Mouse (Mus musculus) neural tube, embryonic 14.5 days (tissue): ENCODE measurements at regions not wholly inside any gene's neighbourhood (a gene's known extent, or its start where the extent isn't known, plus 50 kb on each side); places are given as distances from the start of the nearest gene placed in this dataset.

Experiments
- ATAC-seq: fragments of 200-750 bp; cut with Nextera tagmentation; 2 replicates; pipeline ENCODE4 v1.8.0; 2017; ENCODE audit warnings: low read depth, mild to moderate bottlenecking, moderate TSS enrichment, moderate library complexity
- H3K27ac ChIP-seq: fragments of 300-500 bp; sonication (generic); 2 replicates; pipeline ENCODE4 v1.5.1; 2014; ENCODE audit warnings: low read depth, mild to moderate bottlenecking, control low read depth, low read length, moderate library complexity, mixed read lengths
- H3K27me3 ChIP-seq: fragments of 300-500 bp; sonication (generic); 2 replicates; pipeline ENCODE4 v1.6.1; 2014; ENCODE audit warnings: low read length; ENCODE audit not compliant: control insufficient read depth, insufficient read depth
- H3K36me3 ChIP-seq: fragments of 300-500 bp; sonication (generic); 2 replicates; pipeline ENCODE4 v1.6.1; 2014; ENCODE audit warnings: low read length, mixed read lengths; ENCODE audit not compliant: control insufficient read depth, insufficient read depth
- H3K4me1 ChIP-seq: fragments of 300-500 bp; sonication (generic); 2 replicates; pipeline ENCODE4 v1.6.1; 2014; ENCODE audit warnings: low read length; ENCODE audit not compliant: control insufficient read depth, insufficient read depth
- H3K4me2 ChIP-seq: fragments of 300-500 bp; sonication (generic); 2 replicates; pipeline ENCODE4 v1.6.1; 2014; ENCODE audit warnings: mild to moderate bottlenecking, low read depth, low read length, control low read depth
- H3K4me3 ChIP-seq: fragments of 300-500 bp; sonication (generic); 2 replicates; pipeline ENCODE4 v1.5.1; 2014; ENCODE audit warnings: low read depth, low read length, control low read depth, mixed read lengths
- H3K9ac ChIP-seq: fragments of 300-500 bp; sonication (generic); replicated peaks from 2 replicates; pipeline ENCODE4 v1.6.1; 2014; ENCODE audit warnings: low read depth, mild to moderate bottlenecking, control low read depth, low read length, mixed read lengths
- H3K9me3 ChIP-seq: fragments of 300-500 bp; sonication (generic); 2 replicates; pipeline ENCODE4 v1.6.1; 2016; ENCODE audit warnings: low read length; ENCODE audit not compliant: control insufficient read depth
- WGBS: fragments of 180-500 bp; shearing (Covaris S2); extraction: QIAGEN DNeasy Blood & Tissue Kit; methylation state at CpG from one replicate; pipeline ENCODE4 v1.1.7; 2014; 5-methylcytosine and 5-hydroxymethylcytosine counted together

GRCm38 (mm10) chr10:37377258-37378001 is 238.7 kb upstream of the Marcks start:
- H3K27me3 ChIP-seq: no peaks in the 10 kb centered on the region
- H3K4me3 ChIP-seq: no peak overlapping the region
- no peaks in the 10 kb centered on the region for H3K9me3 ChIP-seq
- 76% methylated on average over 1 of the region's 1 CpGs for WGBS
- no peaks in the 10 kb centered on the region for H3K4me1 ChIP-seq
- peak; percentile 12; the same call in 1 of the 2 replicates for ATAC-seq
- H3K27ac ChIP-seq: no peak overlapping the region
- no peak overlapping the region for H3K9ac ChIP-seq
- H3K4me2 ChIP-seq: no peak overlapping the region
- no peaks in the 10 kb centered on the region for H3K36me3 ChIP-seq

DNA sequence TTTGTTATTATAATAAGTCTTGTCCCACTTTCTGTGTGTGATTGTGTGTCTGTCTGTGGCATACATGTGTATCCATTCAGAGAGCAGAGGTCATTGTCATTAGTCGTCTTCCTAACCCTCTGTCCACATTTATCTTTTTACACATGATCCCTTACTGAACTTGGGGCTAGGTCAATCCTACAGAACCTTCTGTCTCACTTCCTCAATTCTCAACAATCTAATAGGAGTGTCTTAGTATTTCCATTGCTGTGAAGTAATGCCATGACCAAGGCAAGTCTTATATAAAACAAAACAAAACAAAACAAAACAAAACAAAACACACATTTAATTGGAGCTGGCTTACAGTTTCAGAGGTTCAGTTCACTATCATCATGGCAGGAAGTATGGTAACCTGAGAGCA is 237.5 kb upstream of the Marcks start:
- no peak overlapping the region for H3K4me3 ChIP-seq
- no peaks in the 10 kb centered on the region for H3K9me3 ChIP-seq
- no peak overlapping the region for H3K4me2 ChIP-seq
- H3K36me3 ChIP-seq: no peaks in the 10 kb centered on the region
- no peaks in the 10 kb centered on the region for H3K27me3 ChIP-seq
- 86% methylated on average over 1 of the region's 1 CpGs for WGBS
- H3K9ac ChIP-seq: no peak overlapping the region
- no peaks in the 10 kb centered on the region for H3K4me1 ChIP-seq
- no peak overlapping the region for H3K27ac ChIP-seq
- ATAC-seq: no peak

- H3K27me3 ChIP-seq: no peaks in the 10 kb centered on the region
- no peaks in the 10 kb centered on the region for H3K9me3 ChIP-seq
- 96% methylated on average over 1 of the region's 1 CpGs for WGBS
These were observed 236.9 kb upstream of the Marcks start for GRCm38 (mm10) chr10:37375648-37376047.

GRCm38 (mm10) chr10:37368997-37369679 is 230.4 kb upstream of the Marcks start:
- H3K4me2 ChIP-seq: no peak overlapping the region
- H3K4me1 ChIP-seq: no peaks in the 10 kb centered on the region
- 92% methylated on average over 5 of the region's 5 CpGs for WGBS
- no peaks in the 10 kb centered on the region for H3K9me3 ChIP-seq
- no peak for ATAC-seq
- H3K27me3 ChIP-seq: no peaks in the 10 kb centered on the region
- H3K9ac ChIP-seq: no peak overlapping the region
- H3K4me3 ChIP-seq: no peak overlapping the region
- H3K36me3 ChIP-seq: no peaks in the 10 kb centered on the region
- H3K27ac ChIP-seq: no peak overlapping the region

More at GRCm38 (mm10) chr10:37375648-37376047, 236.9 kb upstream of the Marcks start:
- ATAC-seq: no peak
- Histone ChIP-seq H3K9ac (no peak overlapping the region), H3K27ac (no peak overlapping the region), H3K4me1 (no peaks in the 10 kb centered on the region), H3K4me2 (no peak overlapping the region), H3K4me3 (no peak overlapping the region), H3K36me3 (no peaks in the 10 kb centered on the region)

DNA sequence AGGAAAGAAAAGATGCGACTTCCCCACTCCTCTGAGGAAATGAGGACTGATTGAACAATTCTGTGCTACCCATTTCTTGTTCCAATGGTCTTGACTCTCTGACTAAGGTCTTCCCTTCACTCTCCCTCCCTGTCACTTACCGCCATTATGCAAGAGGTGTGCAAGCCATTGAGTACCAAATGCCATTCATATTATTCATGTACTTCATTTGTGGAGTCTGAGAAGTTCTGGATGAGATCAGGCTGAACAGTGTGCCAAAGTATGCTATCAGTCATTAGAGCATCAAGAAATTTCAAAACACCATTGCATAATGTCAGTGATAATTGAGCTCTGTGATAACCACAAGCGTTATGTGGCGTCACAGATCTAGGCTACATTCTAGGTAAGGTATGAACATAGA is 229.1 kb upstream of the Marcks start:
- ATAC-seq: no peak
- Histone ChIP-seq H3K9ac (no peak overlapping the region), H3K36me3 (no peaks in the 10 kb centered on the region), H3K9me3 (no peaks in the 10 kb centered on the region), H3K27me3 (no peaks in the 10 kb centered on the region), H3K27ac (no peak overlapping the region; the same call in 1 of the 2 replicates), H3K4me1 (no peaks in the 10 kb centered on the region), H3K4me3 (no peak overlapping the region), H3K4me2 (no peak overlapping the region)
- WGBS: 94% methylated on average over 4 of the region's 4 CpGs

DNA sequence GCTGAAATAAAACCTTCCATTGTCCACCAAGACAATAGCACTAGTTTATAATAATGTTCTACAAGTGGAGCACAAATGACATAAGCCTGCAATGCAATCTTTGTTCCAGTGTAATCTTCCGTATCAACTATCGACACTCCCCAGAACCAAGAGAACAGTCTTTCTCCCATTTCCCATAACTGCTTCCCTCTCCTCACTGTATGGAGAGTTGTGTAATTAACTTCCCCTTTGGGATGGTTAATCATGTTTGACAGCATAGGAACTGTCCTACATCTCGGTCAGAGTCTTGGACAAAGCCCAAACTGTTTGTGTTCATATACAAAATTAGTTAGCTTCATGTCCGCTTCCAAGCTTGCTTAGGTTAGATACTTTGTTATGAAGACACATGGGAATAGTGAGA is 225.8 kb upstream of the Marcks start:
- Histone ChIP-seq H3K4me2 (no peak overlapping the region), H3K4me3 (no peak overlapping the region), H3K27ac (no peak overlapping the region), H3K4me1 (no peaks in the 10 kb centered on the region), H3K27me3 (no peaks in the 10 kb centered on the region), H3K9me3 (no peaks in the 10 kb centered on the region), H3K9ac (no peak overlapping the region), H3K36me3 (no peaks in the 10 kb centered on the region)
- WGBS: 41% methylated on average over 4 of the region's 4 CpGs
- ATAC-seq: no peak

- Histone ChIP-seq H3K4me1 (no peaks in the 10 kb centered on the region), H3K27ac (no peak overlapping the region), H3K4me2 (no peak overlapping the region), H3K4me3 (no peak overlapping the region), H3K27me3 (no peaks in the 10 kb centered on the region), H3K36me3 (no peaks in the 10 kb centered on the region), H3K9me3 (no peaks in the 10 kb centered on the region), H3K9ac (no peak overlapping the region)
- ATAC-seq: no peak
- 94% methylated on average over 3 of the region's 3 CpGs for WGBS
These were observed 222.3 kb upstream of the Marcks start for GRCm38 (mm10) chr10:37360985-37361384.

- no peak for ATAC-seq
These were observed 220.2 kb upstream of the Marcks start for GRCm38 (mm10) chr10:37358900-37359299.

DNA sequence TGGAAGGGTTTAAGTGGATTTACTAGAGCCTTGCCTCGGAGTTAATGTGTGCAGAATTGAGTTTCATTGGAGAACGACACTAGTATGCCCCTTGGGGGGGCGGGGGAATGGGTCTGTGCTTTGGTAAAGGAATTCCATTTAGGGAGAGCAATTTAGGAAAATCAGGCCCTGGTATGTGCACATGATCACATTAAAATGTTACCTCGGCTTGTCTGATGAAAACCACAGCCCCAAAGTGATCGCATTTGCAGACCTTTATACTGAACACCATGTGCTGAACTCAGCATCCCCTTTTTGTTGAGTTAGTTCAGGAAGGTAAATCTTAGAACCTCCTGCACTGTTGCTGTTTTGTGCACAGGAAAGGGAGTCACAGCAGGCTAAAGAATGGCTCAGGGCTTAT is 219.6 kb upstream of the Marcks start:
- no peak for ATAC-seq
- no peak overlapping the region for H3K4me3 ChIP-seq
- 60% methylated on average over 5 of the region's 5 CpGs for WGBS
- H3K36me3 ChIP-seq: no peaks in the 10 kb centered on the region
- H3K9ac ChIP-seq: no peak overlapping the region
- no peaks in the 10 kb centered on the region for H3K9me3 ChIP-seq
- no peak overlapping the region for H3K4me2 ChIP-seq
- no peaks in the 10 kb centered on the region for H3K4me1 ChIP-seq
- H3K27ac ChIP-seq: no peak overlapping the region
- H3K27me3 ChIP-seq: no peaks in the 10 kb centered on the region

More at GRCm38 (mm10) chr10:37358900-37359299, 220.2 kb upstream of the Marcks start:
- H3K27me3 ChIP-seq: no peaks in the 10 kb centered on the region
- H3K4me1 ChIP-seq: no peaks in the 10 kb centered on the region
- no peak overlapping the region for H3K4me3 ChIP-seq
- no peak overlapping the region for H3K4me2 ChIP-seq
- H3K9ac ChIP-seq: no peak overlapping the region
- no peaks in the 10 kb centered on the region for H3K9me3 ChIP-seq
- no peak overlapping the region for H3K27ac ChIP-seq
- no peaks in the 10 kb centered on the region for H3K36me3 ChIP-seq
